In genomic region chr16:88612712-88613111, GRCm38 (mm10) we compare ENCODE assay signal across 24 mouse cellular contexts. TPM values are rescaled to one million over a fixed set of nuclear protein-coding genes. Genes with fewer than 3 reads are reported as not detected.
A peak's percentile ranks its signal among the peaks of the same experiment; 100 is the strongest.
DNase-seq lines count a peak whose midpoint lies in the region; ATAC-seq and TF ChIP-seq lines count a peak whose summit lies in the region.
"Had no signal": no experiment of that assay in that cellular context is flagged by ENCODE, and none has a peak within 500 bp of the region (broad histone marks: within the 10 kb centered on the region; RNA-seq: fewer than 3 reads in every experiment).

No protein-coding gene starts in this region.

- no peak overlapping the region for H3K4me2 ChIP-seq in hindbrain, embryonic 11.5 days (replicated peaks; ENCODE audit: low read depth, low read length)
- no peak overlapping the region for H3K4me2 ChIP-seq in hindbrain, embryonic 14.5 days (replicated peaks)
- H3K4me2 ChIP-seq in midbrain, embryonic 14.5 days (ENCODE audit: low read length) = no peak overlapping the region
- H3K4me2 ChIP-seq in midbrain, embryonic 13.5 days (replicated peaks) = no peak overlapping the region
- H3K4me2 ChIP-seq: embryonic facial prominence, embryonic 15.5 days; heart, embryonic 12.5 days had no signal

- peak; percentile 33; the same call in 1 of the 2 replicates for ATAC-seq in hindbrain, embryonic 11.5 days (ENCODE audit: low FRiP score)
- ATAC-seq in hindbrain, embryonic 14.5 days (ENCODE audit: low FRiP score) = no peak
- ATAC-seq in midbrain, embryonic 14.5 days (ENCODE audit: low FRiP score, low TSS enrichment) = no peak
- ATAC-seq in midbrain, embryonic 13.5 days = no peak
- ATAC-seq: forebrain, embryonic 14.5 days; Patski had no signal

- H3K27me3 ChIP-seq in hindbrain, embryonic 11.5 days (ENCODE audit: control insufficient read depth, insufficient read depth, low read length) = no peaks in the 10 kb centered on the region
- H3K27me3 ChIP-seq in hindbrain, embryonic 14.5 days (ENCODE audit: control insufficient read depth, insufficient read depth, low read length) = no peaks in the 10 kb centered on the region
- H3K27me3 ChIP-seq in midbrain, embryonic 14.5 days (ENCODE audit: control insufficient read depth, insufficient read depth, low read length) = no peaks in the 10 kb centered on the region
- no peaks in the 10 kb centered on the region; the same call in 1 of the 2 replicates for H3K27me3 ChIP-seq in midbrain, embryonic 13.5 days
- H3K27me3 ChIP-seq: CH12.LX; embryonic facial prominence, embryonic 15.5 days; heart, embryonic 12.5 days had no signal

- no peak overlapping the region for H3K9ac ChIP-seq in hindbrain, embryonic 11.5 days (ENCODE audit: low read depth, low read length)
- no peak overlapping the region for H3K9ac ChIP-seq in hindbrain, embryonic 14.5 days
- no peak overlapping the region for H3K9ac ChIP-seq in midbrain, embryonic 14.5 days (replicated peaks; ENCODE audit: low read length)
- H3K9ac ChIP-seq in midbrain, embryonic 13.5 days (replicated peaks) = no peak overlapping the region
- H3K9ac ChIP-seq: embryonic facial prominence, embryonic 15.5 days; heart, embryonic 12.5 days had no signal

- no peaks in the 10 kb centered on the region for H3K9me3 ChIP-seq in hindbrain, embryonic 11.5 days (ENCODE audit: control insufficient read depth, low read length)
- no peaks in the 10 kb centered on the region for H3K9me3 ChIP-seq in hindbrain, embryonic 14.5 days (ENCODE audit: control insufficient read depth, low read length)
- H3K9me3 ChIP-seq in midbrain, embryonic 14.5 days (ENCODE audit: control insufficient read depth, low read length) = no peaks in the 10 kb centered on the region
- H3K9me3 ChIP-seq in midbrain, embryonic 13.5 days = no peaks in the 10 kb centered on the region
- H3K9me3 ChIP-seq: embryonic facial prominence, embryonic 15.5 days; forebrain, embryonic 10.5 days; heart, embryonic 12.5 days; hindbrain, embryonic 10.5 days had no signal

- TF ChIP-seq CTCF in brain, embryonic 14.5 days (IDR thresholded peaks at IDR 0.05; ENCODE audit: borderline replicate concordance, extremely low read depth, insufficient read depth, insufficient read length) = no peak

- H3K36me3 ChIP-seq in hindbrain, embryonic 11.5 days (ENCODE audit: control insufficient read depth, insufficient read depth, low read length) = no peaks in the 10 kb centered on the region
- H3K36me3 ChIP-seq in hindbrain, embryonic 14.5 days (replicated peaks; ENCODE audit: control insufficient read depth, insufficient read depth) = no peaks in the 10 kb centered on the region
- no peaks in the 10 kb centered on the region for H3K36me3 ChIP-seq in midbrain, embryonic 14.5 days (ENCODE audit: control insufficient read depth, insufficient read depth, low read length)
- H3K36me3 ChIP-seq in midbrain, embryonic 13.5 days = no peaks in the 10 kb centered on the region
- H3K36me3 ChIP-seq: embryonic facial prominence, embryonic 15.5 days; forebrain, embryonic 10.5 days; heart, embryonic 12.5 days; hindbrain, embryonic 10.5 days had no signal

- 69% methylated on average over 4 of the region's 4 CpGs for WGBS in hindbrain, embryonic 11.5 days
- WGBS in hindbrain, embryonic 14.5 days = 54% methylated on average over 4 of the region's 4 CpGs
- 38% methylated on average over 4 of the region's 4 CpGs for WGBS in midbrain, embryonic 14.5 days
- 42% methylated on average over 4 of the region's 4 CpGs for WGBS in midbrain, embryonic 13.5 days

- peak; percentile 29 for DNase-seq in hindbrain, embryonic 11.5 days (ENCODE audit: low spot score)
- DNase-seq in hindbrain, embryonic 14.5 days (ENCODE audit: low spot score) = no peak
- peak; percentile 56 for DNase-seq in midbrain, embryonic 14.5 days
- DNase-seq in brain, embryonic 14.5 days (ENCODE audit: low read depth) = peak; percentile 50
- DNase-seq in retina, embryonic 14.5 days (ENCODE audit: low spot score) = peak; percentile 62
- DNase-seq in thymus, postnatal 25 days = no peak
- DNase-seq: adrenal gland, adult 2 months; adrenal gland, postnatal 25 days; cerebellum, adult 11 months; cerebellum, adult 8-10 months; cerebellum, postnatal 14 days; gastrocnemius, adult 2 months; gastrocnemius, postnatal 25 days had no signal

- no peak overlapping the region for H3K27ac ChIP-seq in hindbrain, embryonic 11.5 days (ENCODE audit: low read depth, low read length)
- no peak overlapping the region for H3K27ac ChIP-seq in hindbrain, embryonic 14.5 days
- no peak overlapping the region for H3K27ac ChIP-seq in midbrain, embryonic 14.5 days (replicated peaks; ENCODE audit: low read depth, low read length)
- H3K27ac ChIP-seq in midbrain, embryonic 13.5 days = no peak overlapping the region
- H3K27ac ChIP-seq: embryonic facial prominence, embryonic 15.5 days; forebrain, embryonic 10.5 days; gastrocnemius, adult 2 months; hindbrain, embryonic 10.5 days had no signal

- no peak for TF ChIP-seq POLR2A in brain, embryonic 14.5 days (IDR thresholded peaks at IDR 0.05; ENCODE audit: borderline replicate concordance, extremely low read depth, insufficient read depth, insufficient read length, poor library complexity, severe bottlenecking)

- H3K4me3 ChIP-seq in hindbrain, embryonic 11.5 days (ENCODE audit: low read depth, low read length) = no peak overlapping the region
- no peak overlapping the region for H3K4me3 ChIP-seq in hindbrain, embryonic 14.5 days (replicated peaks; ENCODE audit: low read length)
- H3K4me3 ChIP-seq in midbrain, embryonic 14.5 days (replicated peaks; ENCODE audit: low read depth, low read length) = no peak overlapping the region
- no peak overlapping the region for H3K4me3 ChIP-seq in midbrain, embryonic 13.5 days (replicated peaks)
- H3K4me3 ChIP-seq: embryonic facial prominence, embryonic 15.5 days; erythroblast, embryonic 14.5 days; forebrain, embryonic 10.5 days; gastrocnemius, adult 2 months; heart, embryonic 12.5 days; hindbrain, embryonic 10.5 days had no signal

- H3K4me1 ChIP-seq in hindbrain, embryonic 11.5 days (replicated peaks; ENCODE audit: control insufficient read depth, insufficient read depth, low read length) = no peaks in the 10 kb centered on the region
- H3K4me1 ChIP-seq in hindbrain, embryonic 14.5 days (replicated peaks; ENCODE audit: control insufficient read depth, insufficient read depth, low read length) = no peaks in the 10 kb centered on the region
- H3K4me1 ChIP-seq in midbrain, embryonic 14.5 days (ENCODE audit: control insufficient read depth, insufficient read depth, low read length) = 0 out of 2 replicates have a peak, but pooled peaks cover 5% of the 10 kb centered on the region
- H3K4me1 ChIP-seq in midbrain, embryonic 13.5 days (replicated peaks) = peaks cover 6% of the 10 kb centered on the region
- H3K4me1 ChIP-seq: embryonic facial prominence, embryonic 15.5 days; heart, embryonic 12.5 days; hindbrain, embryonic 10.5 days had no signal

RNA-seq across cellular contexts. Expression of gene Krtap24-1, which starts 0.6 kb away (rescaled TPM):
- not detected in 2 replicates for polyA plus RNA-seq in hindbrain, embryonic 11.5 days (2014; fragmentation: Nextera tagmentation; extraction: Ambion mirVana)
- polyA plus RNA-seq in hindbrain, embryonic 14.5 days (2014; fragmentation: Nextera tagmentation; extraction: Ambion mirVana) = not detected in 2 replicates
- polyA plus RNA-seq in midbrain, embryonic 14.5 days (2014; fragmentation: Nextera tagmentation; extraction: Ambion mirVana) = not detected in 2 replicates
- not detected in 2 replicates for polyA plus RNA-seq in midbrain, embryonic 13.5 days (2015; fragmentation: Nextera tagmentation; extraction: Ambion mirVana)
- polyA plus RNA-seq in brain, embryonic 14.5 days (2012; rRNA removed) = not detected in 2 replicates
- polyA plus RNA-seq: adrenal gland, adult 2 months; embryonic facial prominence, embryonic 11.5 days; erythroblast, embryonic 14.5 days; forebrain, embryonic 10.5 days; forebrain, embryonic 14.5 days; heart, embryonic 12.5 days; heart, embryonic 16.5 days; hindbrain, embryonic 10.5 days; Patski had no signal

RNA-seq across cellular contexts. Expression of gene 2310079G19Rik, which starts 14.8 kb away (rescaled TPM):
- not detected in 2 replicates for polyA plus RNA-seq in hindbrain, embryonic 11.5 days (2014; fragmentation: Nextera tagmentation; extraction: Ambion mirVana)
- polyA plus RNA-seq in hindbrain, embryonic 14.5 days (2014; fragmentation: Nextera tagmentation; extraction: Ambion mirVana) = not detected in 2 replicates
- polyA plus RNA-seq in midbrain, embryonic 14.5 days (2014; fragmentation: Nextera tagmentation; extraction: Ambion mirVana) = not detected in 2 replicates
- not detected in 2 replicates for polyA plus RNA-seq in midbrain, embryonic 13.5 days (2015; fragmentation: Nextera tagmentation; extraction: Ambion mirVana)
- polyA plus RNA-seq in brain, embryonic 14.5 days (2012; rRNA removed) = not detected in 2 replicates
- polyA plus RNA-seq: adrenal gland, adult 2 months; embryonic facial prominence, embryonic 11.5 days; embryonic facial prominence, embryonic 15.5 days; erythroblast, embryonic 14.5 days; forebrain, embryonic 10.5 days; forebrain, embryonic 14.5 days; heart, embryonic 12.5 days; heart, embryonic 16.5 days; hindbrain, embryonic 10.5 days; Patski had no signal

RNA-seq across cellular contexts. Expression of gene Krtap26-1, which starts 34.9 kb away (rescaled TPM):
- polyA plus RNA-seq in hindbrain, embryonic 11.5 days (2014; fragmentation: Nextera tagmentation; extraction: Ambion mirVana) = not detected in 2 replicates
- polyA plus RNA-seq in hindbrain, embryonic 14.5 days (2014; fragmentation: Nextera tagmentation; extraction: Ambion mirVana) = not detected in 2 replicates
- not detected in 2 replicates for polyA plus RNA-seq in midbrain, embryonic 14.5 days (2014; fragmentation: Nextera tagmentation; extraction: Ambion mirVana)
- polyA plus RNA-seq in midbrain, embryonic 13.5 days (2015; fragmentation: Nextera tagmentation; extraction: Ambion mirVana) = not detected in 2 replicates
- polyA plus RNA-seq in brain, embryonic 14.5 days (2012; rRNA removed) = not detected in 2 replicates
- polyA plus RNA-seq: adrenal gland, adult 2 months; embryonic facial prominence, embryonic 11.5 days; erythroblast, embryonic 14.5 days; forebrain, embryonic 10.5 days; forebrain, embryonic 14.5 days; heart, embryonic 12.5 days; heart, embryonic 16.5 days; hindbrain, embryonic 10.5 days; Patski had no signal

RNA-seq across cellular contexts. Expression of gene Cldn8, which starts 49.7 kb away (rescaled TPM):
- polyA plus RNA-seq in hindbrain, embryonic 11.5 days (2014; fragmentation: Nextera tagmentation; extraction: Ambion mirVana) = 1.1 and 1.5 TPM in 2 replicates
- polyA plus RNA-seq in hindbrain, embryonic 14.5 days (2014; fragmentation: Nextera tagmentation; extraction: Ambion mirVana) = not detected in 2 replicates
- not detected in 2 replicates for polyA plus RNA-seq in midbrain, embryonic 14.5 days (2014; fragmentation: Nextera tagmentation; extraction: Ambion mirVana)
- polyA plus RNA-seq in midbrain, embryonic 13.5 days (2015; fragmentation: Nextera tagmentation; extraction: Ambion mirVana) = not detected in 2 replicates
- polyA plus RNA-seq in brain, embryonic 14.5 days (2012; rRNA removed) = 0.18 and 0.21 TPM in 2 replicates
- polyA plus RNA-seq: adrenal gland, adult 2 months; erythroblast, embryonic 14.5 days; forebrain, embryonic 14.5 days had no signal

RNA-seq across cellular contexts. Expression of gene Krtap27-1, which starts 58.8 kb away (rescaled TPM):
- not detected in 2 replicates for polyA plus RNA-seq in hindbrain, embryonic 11.5 days (2014; fragmentation: Nextera tagmentation; extraction: Ambion mirVana)
- polyA plus RNA-seq in hindbrain, embryonic 14.5 days (2014; fragmentation: Nextera tagmentation; extraction: Ambion mirVana) = not detected in 2 replicates
- polyA plus RNA-seq in midbrain, embryonic 14.5 days (2014; fragmentation: Nextera tagmentation; extraction: Ambion mirVana) = not detected in 2 replicates
- not detected in 2 replicates for polyA plus RNA-seq in midbrain, embryonic 13.5 days (2015; fragmentation: Nextera tagmentation; extraction: Ambion mirVana)
- not detected in 2 replicates for polyA plus RNA-seq in brain, embryonic 14.5 days (2012; rRNA removed)
- polyA plus RNA-seq: adrenal gland, adult 2 months; embryonic facial prominence, embryonic 11.5 days; embryonic facial prominence, embryonic 15.5 days; erythroblast, embryonic 14.5 days; forebrain, embryonic 10.5 days; forebrain, embryonic 14.5 days; heart, embryonic 12.5 days; heart, embryonic 16.5 days; hindbrain, embryonic 10.5 days; Patski had no signal

Comparison
In these comparisons a context has a peak if more than half of its experiments do, and no peak if none do; other contexts are left out.
1. DNase-seq: peak in hindbrain, embryonic 11.5 days (single experiment), midbrain, embryonic 14.5 days (single experiment), brain, embryonic 14.5 days (single experiment) and retina, embryonic 14.5 days (single experiment); none in hindbrain, embryonic 14.5 days (single experiment) and thymus, postnatal 25 days (single experiment).